Mouse (Mus musculus) brain, adult 2 months (tissue): ENCODE results near the gene Rasgef1b.

Experiments used
- DNase-seq: peaks from one replicate; pipeline ENCODE4 v3.0.0; 2011; ENCODE audit warnings: low read depth, low spot score

Rasgef1b gene

GRCm38 (mm10) chr5:99707261-99707660, 21.6 kb downstream of the Rasgef1b start:
- DNase-seq: no peak

- peak; percentile 87 for DNase-seq
Observed at GRCm38 (mm10) chr5:99701811-99702210, 27.1 kb downstream of the Rasgef1b start.

- peak; percentile 65 for DNase-seq
Observed at GRCm38 (mm10) chr5:99694712-99695360, 34.0 kb downstream of the Rasgef1b start.

- no peak for DNase-seq
Observed at GRCm38 (mm10) chr5:99689909-99690308, 39.0 kb downstream of the Rasgef1b start.

GRCm38 (mm10) chr5:99687894-99688293, 41.0 kb downstream of the Rasgef1b start:
- DNase-seq: no peak

GRCm38 (mm10) chr5:99684023-99684422, 44.8 kb downstream of the Rasgef1b start:
- DNase-seq: no peak

GRCm38 (mm10) chr5:99669971-99670571, 58.8 kb downstream of the Rasgef1b start:
- DNase-seq: peak; percentile 17

- no peak for DNase-seq
Observed at GRCm38 (mm10) chr5:99656024-99656423, 72.8 kb downstream of the Rasgef1b start.

- peak; percentile 43 for DNase-seq
Observed at GRCm38 (mm10) chr5:99652931-99653330, 75.9 kb downstream of the Rasgef1b start.

- peak; percentile 50 for DNase-seq
Observed at GRCm38 (mm10) chr5:99641407-99641806, 87.5 kb downstream of the Rasgef1b start.

GRCm38 (mm10) chr5:99636575-99636974, 92.3 kb downstream of the Rasgef1b start:
- no peak for DNase-seq

GRCm38 (mm10) chr5:99634010-99634541, 94.8 kb downstream of the Rasgef1b start:
- DNase-seq: peak; percentile 19

GRCm38 (mm10) chr5:99633548-99633947, 95.3 kb downstream of the Rasgef1b start:
- no peak for DNase-seq

- DNase-seq: no peak
Observed at GRCm38 (mm10) chr5:99632649-99633310, 96.1 kb downstream of the Rasgef1b start.

GRCm38 (mm10) chr5:99630087-99630486, 98.8 kb downstream of the Rasgef1b start:
- DNase-seq: peak; percentile 50

GRCm38 (mm10) chr5:99625603-99626002, 103.3 kb downstream of the Rasgef1b start:
- DNase-seq: no peak

GRCm38 (mm10) chr5:99620771-99621170, 108.1 kb downstream of the Rasgef1b start:
- DNase-seq: no peak

- no peak for DNase-seq
Observed at GRCm38 (mm10) chr5:99617271-99617800, 111.5 kb downstream of the Rasgef1b start.

- DNase-seq: no peak
Observed at GRCm38 (mm10) chr5:99613321-99614118, 115.3 kb downstream of the Rasgef1b start.

GRCm38 (mm10) chr5:99607602-99608001, 121.3 kb downstream of the Rasgef1b start:
- DNase-seq: no peak

- DNase-seq: no peak
Observed at GRCm38 (mm10) chr5:99606164-99606858, 122.6 kb downstream of the Rasgef1b start.
